Mouse (Mus musculus) E14TG2a.4 (cell line): ENCODE data around the gene Runx3.

ENCODE experiments used
- H3K27me3 ChIP-seq: 2 replicates; pipeline ENCODE4 v1.6.1; 2014; ENCODE audit warnings: low read length, control low read depth; ENCODE audit not compliant: insufficient read depth
- H3K36me3 ChIP-seq: 2 replicates; pipeline ENCODE4 v1.6.1; 2014; ENCODE audit warnings: low read length, control low read depth; ENCODE audit not compliant: insufficient read depth
- H3K4me1 ChIP-seq: replicated peaks from 2 replicates; pipeline ENCODE4 v1.6.1; 2014; ENCODE audit warnings: low read depth, low read length, control low read depth
- H3K4me3 ChIP-seq: replicated peaks from 2 replicates; pipeline ENCODE4 v1.5.1; 2014; ENCODE audit warnings: mild to moderate bottlenecking, low read length
- H3K9me3 ChIP-seq: 2 replicates; pipeline ENCODE4 v1.6.1; 2014; ENCODE audit warnings: low read length, control low read depth
- CTCF ChIP-seq: conservative IDR thresholded peaks from 2 replicates; pipeline ENCODE4 v1.5.1; 2014; ENCODE audit warnings: low read length
- NANOG ChIP-seq: IDR thresholded peaks from 2 replicates; pipeline ENCODE4 v1.6.1; 2014; ENCODE audit warnings: borderline replicate concordance, low read length, mixed read lengths
- POU5F1 ChIP-seq: IDR thresholded peaks from 2 replicates; pipeline ENCODE4 v1.6.1; 2014; ENCODE audit warnings: low read length, borderline replicate concordance

Runx3 gene

GRCm38 (mm10) chr4:135123721-135124120, 3.3 kb downstream of the Runx3 start:
- Histone ChIP-seq H3K27me3 (peaks cover 26% of the 10 kb centered on the region), H3K4me1 (peaks cover 30% of the 10 kb centered on the region), H3K36me3 (no peaks in the 10 kb centered on the region), H3K4me3 (no peak overlapping the region), H3K9me3 (no peaks in the 10 kb centered on the region)
- no peak for TF ChIP-seq NANOG
- TF ChIP-seq CTCF = no peak
- no peak for TF ChIP-seq POU5F1

- Histone ChIP-seq H3K36me3 (no peaks in the 10 kb centered on the region), H3K27me3 (peaks cover 37% of the 10 kb centered on the region), H3K9me3 (no peaks in the 10 kb centered on the region), H3K4me1 (peaks cover 30% of the 10 kb centered on the region), H3K4me3 (no peak overlapping the region)
- TF ChIP-seq POU5F1 = no peak
- no peak for TF ChIP-seq CTCF
- TF ChIP-seq NANOG = no peak
These were observed 4.3 kb downstream of the Runx3 start for GRCm38 (mm10) chr4:135124732-135125131.

- TF ChIP-seq POU5F1 (no peak), CTCF (no peak), NANOG (no peak)
- Histone ChIP-seq H3K9me3 (no peaks in the 10 kb centered on the region), H3K36me3 (no peaks in the 10 kb centered on the region), H3K4me1 (peaks cover 29% of the 10 kb centered on the region), H3K4me3 (no peak overlapping the region), H3K27me3 (peaks cover 41% of the 10 kb centered on the region)
These were observed 4.7 kb downstream of the Runx3 start for GRCm38 (mm10) chr4:135125152-135125551.

- Histone ChIP-seq H3K4me1 (peaks cover 24% of the 10 kb centered on the region), H3K4me3 (no peak overlapping the region), H3K27me3 (peaks cover 50% of the 10 kb centered on the region), H3K36me3 (no peaks in the 10 kb centered on the region), H3K9me3 (no peaks in the 10 kb centered on the region)
- TF ChIP-seq NANOG (no peak), CTCF (peak; percentile 87)
These were observed 5.9 kb downstream of the Runx3 start for GRCm38 (mm10) chr4:135126385-135126784.

GRCm38 (mm10) chr4:135128841-135129520, 8.5 kb downstream of the Runx3 start:
- H3K27me3 ChIP-seq = peaks cover 45% of the 10 kb centered on the region
- no peak for TF ChIP-seq CTCF
- TF ChIP-seq NANOG = no peak
- no peak for TF ChIP-seq POU5F1
- no peaks in the 10 kb centered on the region for H3K9me3 ChIP-seq
- H3K4me3 ChIP-seq = peak overlapping the region; percentile 72
- peaks cover 30% of the 10 kb centered on the region for H3K4me1 ChIP-seq
- H3K36me3 ChIP-seq = no peaks in the 10 kb centered on the region

GRCm38 (mm10) chr4:135130156-135130555, 9.7 kb downstream of the Runx3 start:
- Histone ChIP-seq H3K36me3 (no peaks in the 10 kb centered on the region), H3K9me3 (no peaks in the 10 kb centered on the region), H3K27me3 (peaks cover 54% of the 10 kb centered on the region), H3K4me3 (no peak overlapping the region), H3K4me1 (peaks cover 28% of the 10 kb centered on the region)
- TF ChIP-seq CTCF = no peak
- TF ChIP-seq POU5F1 = no peak
- TF ChIP-seq NANOG = no peak

GRCm38 (mm10) chr4:135131145-135131544, 10.7 kb downstream of the Runx3 start:
- H3K27me3 ChIP-seq = peaks cover 63% of the 10 kb centered on the region
- no peak overlapping the region for H3K4me3 ChIP-seq
- TF ChIP-seq NANOG (no peak), CTCF (no peak), POU5F1 (no peak)
- H3K36me3 ChIP-seq = no peaks in the 10 kb centered on the region
- peaks cover 29% of the 10 kb centered on the region for H3K4me1 ChIP-seq
- no peaks in the 10 kb centered on the region for H3K9me3 ChIP-seq

GRCm38 (mm10) chr4:135132797-135133196, 12.3 kb downstream of the Runx3 start:
- Histone ChIP-seq H3K36me3 (no peaks in the 10 kb centered on the region), H3K9me3 (no peaks in the 10 kb centered on the region), H3K4me3 (no peak overlapping the region), H3K27me3 (peaks cover 66% of the 10 kb centered on the region), H3K4me1 (peaks cover 35% of the 10 kb centered on the region)
- no peak for TF ChIP-seq CTCF
- no peak for TF ChIP-seq NANOG
- TF ChIP-seq POU5F1 = no peak

- TF ChIP-seq NANOG = no peak
- TF ChIP-seq POU5F1 = no peak
- no peak for TF ChIP-seq CTCF
- peaks cover 30% of the 10 kb centered on the region for H3K4me1 ChIP-seq
- no peak overlapping the region for H3K4me3 ChIP-seq
- no peaks in the 10 kb centered on the region for H3K9me3 ChIP-seq
- no peaks in the 10 kb centered on the region for H3K36me3 ChIP-seq
- peaks cover 66% of the 10 kb centered on the region for H3K27me3 ChIP-seq
These were observed 13.3 kb downstream of the Runx3 start for GRCm38 (mm10) chr4:135133711-135134110.
